Mouse (Mus musculus) erythroblast, embryonic 14.5 days (primary cell): ENCODE data around the gene Micall1. TPM values are rescaled to one million over a fixed set of nuclear protein-coding genes. Genes with fewer than 3 reads are reported as not detected.

Experiments
- H3K27me3 ChIP-seq: 2 replicates; pipeline ENCODE4 v1.6.1; 2012; ENCODE audit warnings: inconsistent platforms; ENCODE audit not compliant: control insufficient read depth
- H3K36me3 ChIP-seq: 2 replicates; pipeline ENCODE4 v1.6.1; 2012; ENCODE audit warnings: mild to moderate bottlenecking, inconsistent platforms; ENCODE audit not compliant: control insufficient read depth
- H3K4me1 ChIP-seq: 2 replicates; pipeline ENCODE4 v1.6.1; 2012; ENCODE audit warnings: inconsistent platforms; ENCODE audit not compliant: control insufficient read depth
- H3K4me3 ChIP-seq: replicated peaks from 2 replicates; pipeline ENCODE3; 2012; ENCODE audit warnings: moderate library complexity, mild to moderate bottlenecking, inconsistent platforms
- H3K9me3 ChIP-seq: 2 replicates; pipeline ENCODE4 v1.6.1; 2012; ENCODE audit warnings: low read length, inconsistent platforms, mixed read lengths; ENCODE audit not compliant: control insufficient read depth
- GATA1 ChIP-seq: IDR thresholded peaks from 2 replicates; pipeline ENCODE4 v1.6.1; 2012; ENCODE audit warnings: low read length, inconsistent platforms, mixed read lengths
- TAL1 ChIP-seq: IDR thresholded peaks from 3 replicates; pipeline ENCODE4 v1.6.1; 2012; ENCODE audit warnings: low read length, inconsistent platforms, mixed read lengths
- polyA plus RNA-seq: library from polyadenylated mRNA; stranded (reverse); fragments of >175 nt; gene quantifications from 2 replicates; pipeline ENCODE4 v1.2.3, GENCODE M21; 2012

Gene Micall1
- polyA plus RNA-seq, 1 experiment, result 0.09 TPM

DNA sequence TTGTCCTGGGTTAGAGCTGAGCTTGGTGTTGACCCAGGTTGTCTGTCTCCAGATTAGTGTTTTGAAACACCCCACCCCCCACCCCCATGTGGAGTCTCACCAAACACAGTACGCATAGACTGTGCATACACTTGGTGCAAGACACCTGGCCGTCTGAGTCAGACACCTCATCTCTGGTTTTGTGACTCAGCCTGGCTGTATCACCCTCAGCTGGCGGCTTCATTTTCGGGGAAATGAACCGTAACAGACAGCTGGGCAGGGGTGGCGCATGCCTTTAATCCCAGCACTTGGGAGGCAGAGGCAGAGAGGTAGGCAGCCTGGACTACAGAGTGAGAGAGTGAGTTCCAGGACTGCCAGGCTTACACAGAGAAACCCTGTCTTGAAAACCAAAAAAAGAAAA, 68.2 kb downstream of the Micall1 start:
- Histone ChIP-seq H3K4me1 (no peaks in the 10 kb centered on the region), H3K4me3 (no peak overlapping the region), H3K36me3 (no peaks in the 10 kb centered on the region), H3K9me3 (no peaks in the 10 kb centered on the region), H3K27me3 (no peaks in the 10 kb centered on the region)
- TF ChIP-seq TAL1 (no peak), GATA1 (no peak)

DNA sequence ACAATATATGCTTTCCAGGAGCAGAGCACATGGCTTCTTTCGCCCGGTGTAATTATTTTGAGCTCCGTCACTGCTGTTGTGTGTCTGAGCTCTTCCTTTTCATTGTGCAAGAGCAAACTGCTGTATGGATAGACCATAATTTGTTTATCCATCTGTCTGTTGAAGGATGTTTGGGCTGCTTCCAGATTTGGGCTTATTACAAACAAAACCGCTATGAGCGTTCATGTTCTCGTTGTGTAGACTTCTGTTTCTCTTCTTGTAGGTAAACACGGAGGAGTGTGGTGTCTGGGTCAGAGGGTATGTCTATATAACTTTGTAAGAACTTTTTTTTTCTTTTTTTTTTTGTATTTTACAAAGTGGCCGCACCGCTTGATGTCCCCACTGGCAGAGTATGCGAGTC, 76.5 kb downstream of the Micall1 start:
- Histone ChIP-seq H3K36me3 (no peaks in the 10 kb centered on the region), H3K4me1 (no peaks in the 10 kb centered on the region), H3K4me3 (no peak overlapping the region), H3K27me3 (no peaks in the 10 kb centered on the region), H3K9me3 (no peaks in the 10 kb centered on the region)
- TF ChIP-seq GATA1, result no peak
- TF ChIP-seq TAL1, result no peak

Other genes with a start within 250 kb of the Micall1 start
- 13.3 and 13.7 TPM in 2 replicates for gene Gga1, start 231.7 kb upstream of the Micall1 start, polyA plus RNA-seq
- 0.04 TPM in 1 of 2 replicates, not detected in the other for gene Gm49510, start 209.2 kb upstream of the Micall1 start, polyA plus RNA-seq
- 13.6 and 16.2 TPM in 2 replicates for gene Sh3bp1, start 209.1 kb upstream of the Micall1 start, polyA plus RNA-seq
- 2.1 and 3.0 TPM in 2 replicates for gene Pdxp, start 195.0 kb upstream of the Micall1 start, polyA plus RNA-seq
- 121 and 168 TPM in 2 replicates for gene Lgals1, start 182.2 kb upstream of the Micall1 start, polyA plus RNA-seq
- 3.9 and 5.4 TPM in 2 replicates for gene Nol12, start 174.0 kb upstream of the Micall1 start, polyA plus RNA-seq
- 19.1 and 20.3 TPM in 2 replicates for gene Triobp, start 161.2 kb upstream of the Micall1 start, polyA plus RNA-seq
- gene H1f0, start 80.4 kb upstream of the Micall1 start, polyA plus RNA-seq, result 15.5 and 19.5 TPM in 2 replicates
- gene Galr3, start 67.0 kb upstream of the Micall1 start, polyA plus RNA-seq, result 0.06 TPM in 1 of 2 replicates, not detected in the other
- 13.6 and 25.2 TPM in 2 replicates for gene Ankrd54, start 46.0 kb upstream of the Micall1 start, polyA plus RNA-seq
- 1.8 and 3.6 TPM in 2 replicates for gene Eif3l, start 33.7 kb upstream of the Micall1 start, polyA plus RNA-seq
- gene Polr2f, start 32.1 kb downstream of the Micall1 start, polyA plus RNA-seq, result 13.8 and 15.3 TPM in 2 replicates
- not detected in 2 replicates for gene 1700088E04Rik, start 32.4 kb downstream of the Micall1 start, polyA plus RNA-seq
- gene Sox10, start 56.3 kb downstream of the Micall1 start, polyA plus RNA-seq, result not detected in 2 replicates
- gene Pick1, start 120.3 kb downstream of the Micall1 start, polyA plus RNA-seq, result 0.76 and 0.91 TPM in 2 replicates
- gene Gm49486, start 120.5 kb downstream of the Micall1 start, polyA plus RNA-seq, result not detected in 2 replicates
- gene Slc16a8, start 145.9 kb downstream of the Micall1 start, polyA plus RNA-seq, result not detected in 2 replicates
- gene Baiap2l2, start 176.6 kb downstream of the Micall1 start, polyA plus RNA-seq, result not detected in 2 replicates
- gene Pla2g6, start 219.5 kb downstream of the Micall1 start, polyA plus RNA-seq, result 2.6 and 2.7 TPM in 2 replicates
- 0.30 and 0.55 TPM in 2 replicates for gene Maff, start 237.7 kb downstream of the Micall1 start, polyA plus RNA-seq